Mouse (Mus musculus): Measurements from ENCODE around the gene Srgap3.

- no peak for TF ChIP-seq CTCF (IDR thresholded peaks at IDR 0.05; ENCODE audit: insufficient read depth, low read length)
- TF ChIP-seq POLR2A (IDR thresholded peaks at IDR 0.05; ENCODE audit: borderline replicate concordance, extremely low read depth, low read depth, low read length), result no peak
Observed at GRCm38 (mm10) chr6:112829196-112829595, 117.9 kb downstream of the Srgap3 start.
